Mouse (Mus musculus) kidney, adult 2 months (tissue): ENCODE results near the gene Slc25a28. TPM values are rescaled to one million over a fixed set of nuclear protein-coding genes. Genes with fewer than 3 reads are reported as not detected.

Source experiments
- DNase-seq: peaks from one replicate; pipeline ENCODE4 v3.0.0; 2021
- H3K27ac ChIP-seq: fragments of 200-500 bp; 2 replicates; pipeline ENCODE4 v1.5.1; 2012; ENCODE audit warnings: low read depth, low read length, control low read depth, inconsistent platforms; ENCODE audit not compliant: insufficient read depth
- H3K27me3 ChIP-seq: fragments of 200-500 bp; replicated peaks from 2 replicates; pipeline ENCODE4 v1.6.1; 2012; ENCODE audit warnings: mild to moderate bottlenecking, moderate library complexity, low read length, inconsistent platforms; ENCODE audit not compliant: control insufficient read depth, insufficient read depth
- H3K36me3 ChIP-seq: fragments of 200-500 bp; 2 replicates; pipeline ENCODE4 v1.6.1; 2012; ENCODE audit warnings: mild to moderate bottlenecking, moderate library complexity, low read length, inconsistent platforms; ENCODE audit not compliant: control insufficient read depth, insufficient read depth
- H3K4me1 ChIP-seq: fragments of 200-500 bp; 2 replicates; pipeline ENCODE4 v1.6.1; 2011; ENCODE audit warnings: low read length; ENCODE audit not compliant: control insufficient read depth, insufficient read depth
- H3K4me3 ChIP-seq: fragments of 200-500 bp; 2 replicates; pipeline ENCODE4 v1.5.1; 2011; ENCODE audit warnings: mild to moderate bottlenecking, low read depth, low read length, control low read depth; ENCODE audit not compliant: insufficient read depth
- CTCF ChIP-seq: fragments of 200-500 bp; conservative IDR thresholded peaks from 2 replicates; pipeline ENCODE4 v1.5.1; 2011; ENCODE audit warnings: low read depth, mild to moderate bottlenecking, control low read depth, low read length, moderate library complexity, mixed read lengths; ENCODE audit not compliant: insufficient read depth, insufficient read length
- POLR2A ChIP-seq: fragments of 200-500 bp; IDR thresholded peaks from one replicate; pipeline ENCODE4 v1.6.1; 2011; ENCODE audit warnings: low read depth, low read length, control low read depth
- WGBS: fragments of 180-500 bp; shearing (Covaris S2); methylation state at CpG from one replicate; pipeline ENCODE4 v1.1.7; 2018; 5-methylcytosine and 5-hydroxymethylcytosine counted together
- polyA plus RNA-seq: library from polyadenylated mRNA; depleted of rRNA; stranded (reverse); fragments of >200 nt; gene quantifications from 2 replicates; pipeline ENCODE4 v1.2.3, GENCODE M21; 2012; rRNA removed

The Slc25a28 gene
- polyA plus RNA-seq, result 83.2 and 93.1 TPM in 2 replicates

- Histone ChIP-seq H3K4me1 (peaks cover 8% of the 10 kb centered on the region; the same call in 1 of the 2 replicates), H3K4me3 (peak within 1 kb of the TSS; percentile 65), H3K27ac (peak within 1 kb of the TSS; percentile 96), H3K27me3 (no peaks in the 10 kb centered on the region), H3K36me3 (no peaks in the 10 kb centered on the region)
- peak; percentile 100 for DNase-seq
- 1% methylated on average over 79 of the region's 79 CpGs for WGBS
- TF ChIP-seq POLR2A (peak; percentile 87), CTCF (peak; percentile 64)
These were observed at the start of gene Slc25a28 for GRCm38 (mm10) chr19:43674730-43675524. Slc25a28 (minus strand) TSS chr19:43674881.

DNA sequence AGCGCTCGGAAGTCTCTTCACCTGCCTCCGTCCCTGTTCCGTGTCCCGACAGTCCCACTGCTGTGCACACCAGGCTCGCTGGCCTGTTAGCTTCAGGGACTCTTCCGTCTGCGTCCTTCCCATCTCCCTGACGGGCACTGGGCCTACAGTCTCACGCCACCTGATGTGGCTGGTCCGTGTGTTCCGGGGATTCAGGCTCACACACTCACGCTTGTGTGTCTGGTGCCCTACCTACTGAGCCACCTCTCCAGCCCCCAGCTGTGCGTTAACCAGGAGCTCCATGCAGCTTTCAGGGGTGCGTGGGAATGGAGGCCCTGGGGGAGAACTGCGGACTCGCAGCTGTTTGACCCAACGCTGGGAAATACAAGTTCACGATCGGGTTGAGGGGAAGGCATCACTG lies 49.5 kb upstream of the Slc25a28 start:
- Histone ChIP-seq H3K27me3 (no peaks in the 10 kb centered on the region), H3K27ac (no peak overlapping the region), H3K4me1 (no peaks in the 10 kb centered on the region), H3K4me3 (no peak overlapping the region), H3K36me3 (no peaks in the 10 kb centered on the region)
- 96% methylated on average over 20 of the region's 20 CpGs for WGBS
- DNase-seq, result no peak
- TF ChIP-seq POLR2A, result no peak
- TF ChIP-seq CTCF, result no peak

- TF ChIP-seq CTCF (no peak), POLR2A (no peak)
- no peaks in the 10 kb centered on the region for H3K36me3 ChIP-seq
- WGBS, result 84% methylated on average over 10 of the region's 10 CpGs
- H3K4me1 ChIP-seq, result no peaks in the 10 kb centered on the region
- H3K4me3 ChIP-seq, result no peak overlapping the region
- H3K27me3 ChIP-seq, result no peaks in the 10 kb centered on the region
- H3K27ac ChIP-seq, result no peak overlapping the region
- DNase-seq, result no peak
These were observed 48.8 kb upstream of the Slc25a28 start for GRCm38 (mm10) chr19:43723501-43723900.

DNA sequence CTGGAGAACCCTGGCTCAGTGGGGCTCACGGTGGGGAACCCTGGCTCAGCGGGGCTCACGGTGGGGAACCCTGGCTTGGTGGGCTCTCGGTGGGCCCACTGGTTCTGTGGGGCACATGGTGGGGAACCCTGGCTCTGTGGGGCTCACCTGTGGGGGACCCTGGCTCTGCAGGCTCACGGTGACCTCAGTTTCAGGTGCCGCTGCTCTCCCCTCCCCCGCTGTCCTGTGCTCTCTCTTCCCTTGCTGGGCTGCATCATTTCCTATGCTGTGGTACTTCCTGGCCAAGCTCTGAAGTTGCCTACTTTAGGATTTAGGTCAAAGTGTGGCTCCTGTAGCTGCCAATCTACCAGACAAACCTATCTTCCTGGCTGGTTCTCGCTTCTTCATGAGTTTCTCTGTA lies 48.2 kb upstream of the Slc25a28 start:
- H3K27me3 ChIP-seq, result no peaks in the 10 kb centered on the region
- 77% methylated on average over 8 of the region's 8 CpGs for whole genome bisulfite sequencing
- no peaks in the 10 kb centered on the region for H3K36me3 ChIP-seq
- H3K4me3 ChIP-seq, result no peak overlapping the region
- TF ChIP-seq CTCF, result no peak
- no peak for TF ChIP-seq POLR2A
- DNase-seq, result no peak
- H3K4me1 ChIP-seq, result no peaks in the 10 kb centered on the region
- H3K27ac ChIP-seq, result no peak overlapping the region

DNA sequence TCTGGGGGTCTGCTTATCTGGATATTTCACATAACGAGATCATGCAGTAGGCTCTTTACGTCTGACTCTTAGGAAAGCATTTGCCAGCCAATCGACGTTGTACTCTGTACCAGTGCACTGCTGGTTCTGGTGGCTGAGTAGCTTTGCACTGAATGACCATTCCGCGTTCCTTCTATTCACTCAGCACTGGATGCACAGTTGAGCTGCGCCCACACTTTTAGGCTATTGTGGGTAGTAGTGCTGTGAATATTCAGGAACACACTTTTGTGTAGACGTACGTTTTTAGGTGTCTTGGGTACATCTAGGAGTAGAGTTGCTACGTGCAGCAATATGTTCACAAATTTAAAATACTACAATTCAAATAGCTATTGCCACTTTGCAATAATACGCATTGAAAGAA lies 45.4 kb upstream of the Slc25a28 start:
- no peaks in the 10 kb centered on the region for H3K27me3 ChIP-seq
- H3K27ac ChIP-seq, result no peak overlapping the region
- TF ChIP-seq CTCF (no peak), POLR2A (no peak)
- H3K4me1 ChIP-seq, result no peaks in the 10 kb centered on the region
- 97% methylated on average over 11 of the region's 11 CpGs for WGBS
- H3K4me3 ChIP-seq, result no peak overlapping the region
- DNase-seq, result no peak
- no peaks in the 10 kb centered on the region; the same call in 1 of the 2 replicates for H3K36me3 ChIP-seq

DNA sequence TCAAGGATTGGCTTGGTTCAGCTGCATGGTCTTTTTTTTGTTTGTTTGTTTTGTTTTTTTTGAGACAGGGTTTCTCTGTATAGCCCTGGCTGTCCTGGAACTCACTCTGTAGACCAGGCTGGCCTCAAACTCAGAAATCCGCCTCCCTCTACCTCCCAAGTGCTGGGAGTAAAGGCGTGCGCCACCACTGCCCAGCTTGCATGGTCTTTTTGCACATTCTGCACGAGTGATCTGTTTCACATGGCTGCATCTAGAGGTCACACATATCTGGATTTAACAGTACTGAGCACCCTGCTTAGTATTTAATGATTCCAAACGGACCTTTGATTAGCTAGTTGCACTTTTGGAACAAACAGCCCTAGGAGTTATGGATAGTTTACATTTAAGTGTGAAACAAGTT lies 37.3 kb upstream of the Slc25a28 start:
- DNase-seq, result peak; percentile 59

GRCm38 (mm10) chr19:43711159-43711916 lies 36.7 kb upstream of the Slc25a28 start:
- WGBS, result 48% methylated on average over 22 of the region's 22 CpGs
- H3K27ac ChIP-seq, result peak overlapping the region; percentile 39; the same call in 1 of the 2 replicates
- peak; percentile 60 for DNase-seq

More for the DNA sequence above, 37.3 kb upstream of the Slc25a28 start:
- H3K27ac ChIP-seq, result no peak overlapping the region
- no peak overlapping the region for H3K4me3 ChIP-seq
- peaks cover 8% of the 10 kb centered on the region; the same call in 1 of the 2 replicates for H3K4me1 ChIP-seq
- no peaks in the 10 kb centered on the region for H3K27me3 ChIP-seq
- H3K36me3 ChIP-seq, result no peaks in the 10 kb centered on the region; the same call in 1 of the 2 replicates
- TF ChIP-seq POLR2A (no peak), CTCF (no peak)
- WGBS, result 28% methylated on average over 5 of the region's 5 CpGs

More at GRCm38 (mm10) chr19:43711159-43711916, 36.7 kb upstream of the Slc25a28 start:
- no peak overlapping the region for H3K4me3 ChIP-seq
- peaks cover 8% of the 10 kb centered on the region; the same call in 1 of the 2 replicates for H3K4me1 ChIP-seq
- H3K36me3 ChIP-seq, result no peaks in the 10 kb centered on the region; the same call in 1 of the 2 replicates
- no peaks in the 10 kb centered on the region for H3K27me3 ChIP-seq
- no peak for TF ChIP-seq POLR2A
- no peak for TF ChIP-seq CTCF
